Mouse (Mus musculus) urinary bladder, postnatal 4 days (tissue): Measurements from ENCODE around the gene Adra2c.

ENCODE experiments used
- DNase-seq, 2 experiments: peaks; one replicate each; pipeline ENCODE4 v3.0.0; 2021 to 2022; ENCODE audit warnings: low spot score in 2 of 2

Adra2c gene

GRCm38 (mm10) chr5:35278019-35278418 lies at the start of gene Adra2c:
Adra2c (plus strand) TSS chr5:35278319.
- DNase-seq: no peak

DNA sequence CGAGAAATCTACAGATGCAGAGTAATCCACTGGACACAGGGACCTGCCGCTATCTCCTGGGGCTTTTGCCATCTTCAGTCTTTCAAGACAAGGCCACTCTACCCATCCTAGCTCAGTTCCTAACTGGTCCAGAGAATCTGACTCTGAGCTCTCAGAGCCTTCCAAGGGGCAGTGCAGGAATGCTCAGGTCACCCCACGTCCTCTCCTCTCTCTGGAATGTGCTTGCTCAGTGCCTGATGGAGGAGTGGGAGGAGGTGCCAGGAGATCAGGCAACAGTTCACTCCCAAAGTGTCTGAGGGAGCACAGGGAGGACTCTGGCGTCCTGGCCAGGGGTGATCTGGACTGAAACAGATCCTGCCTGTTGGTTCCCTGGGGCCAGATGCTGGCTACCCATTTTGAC lies 45.0 kb upstream of the Adra2c start:
- DNase-seq: no peak

GRCm38 (mm10) chr5:35237757-35238156 lies 40.4 kb upstream of the Adra2c start:
- DNase-seq: no peak

DNA sequence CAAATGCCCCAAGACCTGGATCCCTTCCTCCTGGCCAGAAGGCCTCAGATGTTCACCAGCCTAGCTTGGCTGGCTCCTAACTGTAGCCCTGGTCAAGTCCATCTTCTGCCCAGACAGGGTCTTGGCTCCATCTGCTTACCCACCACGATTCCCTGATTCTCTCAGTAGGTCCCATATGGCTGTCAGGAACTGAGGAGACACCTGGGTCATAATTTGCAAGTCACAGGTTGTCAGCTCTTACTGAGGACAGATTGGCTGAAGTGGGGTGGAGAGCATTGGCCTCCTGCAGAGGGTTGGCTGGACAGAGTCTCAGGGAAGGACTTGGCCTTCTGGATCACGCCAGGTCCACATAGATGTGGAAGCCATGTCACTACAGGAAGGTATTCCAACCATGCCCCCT lies 39.5 kb upstream of the Adra2c start:
- no peak for DNase-seq

DNA sequence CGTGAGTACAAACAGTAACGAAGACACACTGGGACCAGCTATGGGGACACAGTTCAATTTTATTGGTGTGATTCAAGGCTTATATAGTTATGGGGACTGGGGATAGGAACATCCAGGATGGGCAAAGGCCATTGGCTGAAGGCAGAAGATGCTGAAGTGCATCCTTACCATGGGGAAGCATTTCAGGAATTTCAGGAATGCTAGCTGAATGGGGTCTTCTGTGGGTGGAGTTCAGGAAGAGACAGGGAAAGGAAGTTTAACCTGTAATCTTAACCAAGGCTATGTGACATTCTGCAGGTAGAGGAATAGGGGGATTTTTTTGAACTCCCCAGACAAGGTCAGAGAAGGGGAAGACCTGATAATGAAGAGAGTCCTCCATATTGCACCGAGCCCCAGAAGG lies 36.6 kb upstream of the Adra2c start:
- DNase-seq: no peak

DNA sequence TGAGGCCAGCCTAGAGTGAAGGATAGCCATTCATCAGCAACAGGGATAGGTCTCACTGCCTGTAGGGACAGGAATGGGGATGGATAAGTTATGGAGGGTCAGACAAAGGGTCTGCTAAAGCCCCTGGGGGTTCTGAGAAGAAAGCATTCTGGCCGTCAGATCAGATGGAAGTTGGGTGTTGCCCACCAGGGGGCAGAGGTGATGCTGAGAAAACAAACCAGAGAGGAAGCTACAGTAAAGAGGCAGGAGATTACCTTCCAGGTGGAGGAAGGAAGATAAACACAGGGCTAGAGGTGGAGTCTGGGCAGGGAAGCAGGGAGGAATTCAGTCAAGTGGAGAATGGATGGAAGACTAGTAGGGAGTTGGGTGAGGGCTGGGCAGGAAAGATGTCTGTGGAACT lies 33.9 kb upstream of the Adra2c start:
- DNase-seq: no peak

GRCm38 (mm10) chr5:35245555-35246273 lies 32.4 kb upstream of the Adra2c start:
- DNase-seq: no peak

- no peak for DNase-seq
Observed at GRCm38 (mm10) chr5:35254964-35255716, 23.0 kb upstream of the Adra2c start.

DNA sequence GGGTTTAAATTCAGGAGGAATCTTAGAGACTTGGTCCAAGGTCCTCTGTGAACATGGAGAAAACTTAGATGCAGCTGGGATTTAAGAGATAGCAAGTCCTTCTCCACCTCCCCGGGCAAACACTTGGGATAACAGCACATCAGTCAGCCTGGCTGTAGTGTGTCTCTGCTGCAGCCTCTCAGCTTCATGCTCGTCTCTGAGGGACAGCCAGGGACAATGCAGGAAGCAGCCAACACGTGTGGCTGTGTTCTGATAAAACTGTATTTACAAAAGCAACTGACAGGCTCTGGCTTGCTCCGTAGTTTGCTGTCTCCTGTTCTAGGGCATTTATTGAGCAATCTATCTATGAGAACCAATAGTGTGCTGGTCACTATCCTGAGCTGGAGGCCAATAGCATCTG lies 14.4 kb upstream of the Adra2c start:
- DNase-seq: no peak

DNA sequence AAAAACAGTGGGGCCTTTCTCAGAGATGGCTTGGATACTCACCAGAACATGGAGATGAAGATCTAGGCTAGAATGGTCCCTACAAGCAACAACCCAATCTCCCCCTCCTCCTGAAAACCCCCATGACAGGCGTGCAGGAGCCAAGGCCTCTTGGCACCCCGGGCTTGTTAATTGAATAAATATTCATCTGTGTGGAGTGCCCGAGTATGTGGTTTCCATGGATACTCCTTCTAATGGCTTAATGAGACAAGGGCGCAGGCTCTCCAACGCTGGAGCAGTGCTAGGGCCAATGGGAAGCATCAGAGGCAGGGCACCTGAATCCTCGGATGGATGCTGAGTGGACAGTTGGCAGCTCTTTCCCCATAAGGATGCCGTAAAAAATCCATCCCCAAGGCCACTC lies 10.6 kb upstream of the Adra2c start:
- no peak for DNase-seq

DNA sequence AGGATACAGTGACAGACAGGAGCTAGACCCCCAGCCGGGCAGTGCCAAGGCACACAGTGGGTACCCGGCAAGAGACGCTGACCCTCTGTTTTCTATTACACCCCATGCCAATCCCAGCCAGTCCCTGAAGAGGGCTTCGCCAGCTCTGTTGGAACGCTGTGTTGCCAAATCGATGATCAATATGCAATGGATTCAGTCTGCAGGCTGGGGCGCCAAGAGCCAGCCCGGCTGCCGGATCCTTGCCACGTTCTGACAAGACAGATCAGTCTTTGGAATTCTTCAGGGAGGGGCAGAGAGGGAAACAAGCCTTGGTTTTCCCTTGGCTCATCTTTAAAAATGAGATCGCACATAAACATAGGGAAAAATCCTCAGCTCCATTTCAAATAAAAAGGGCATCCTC lies 2.8 kb upstream of the Adra2c start:
- DNase-seq: no peak

GRCm38 (mm10) chr5:35278741-35279695 lies 899 bp downstream of the Adra2c start:
- DNase-seq: no peak

GRCm38 (mm10) chr5:35279696-35280001 lies 1.5 kb downstream of the Adra2c start:
- DNase-seq: no peak

DNA sequence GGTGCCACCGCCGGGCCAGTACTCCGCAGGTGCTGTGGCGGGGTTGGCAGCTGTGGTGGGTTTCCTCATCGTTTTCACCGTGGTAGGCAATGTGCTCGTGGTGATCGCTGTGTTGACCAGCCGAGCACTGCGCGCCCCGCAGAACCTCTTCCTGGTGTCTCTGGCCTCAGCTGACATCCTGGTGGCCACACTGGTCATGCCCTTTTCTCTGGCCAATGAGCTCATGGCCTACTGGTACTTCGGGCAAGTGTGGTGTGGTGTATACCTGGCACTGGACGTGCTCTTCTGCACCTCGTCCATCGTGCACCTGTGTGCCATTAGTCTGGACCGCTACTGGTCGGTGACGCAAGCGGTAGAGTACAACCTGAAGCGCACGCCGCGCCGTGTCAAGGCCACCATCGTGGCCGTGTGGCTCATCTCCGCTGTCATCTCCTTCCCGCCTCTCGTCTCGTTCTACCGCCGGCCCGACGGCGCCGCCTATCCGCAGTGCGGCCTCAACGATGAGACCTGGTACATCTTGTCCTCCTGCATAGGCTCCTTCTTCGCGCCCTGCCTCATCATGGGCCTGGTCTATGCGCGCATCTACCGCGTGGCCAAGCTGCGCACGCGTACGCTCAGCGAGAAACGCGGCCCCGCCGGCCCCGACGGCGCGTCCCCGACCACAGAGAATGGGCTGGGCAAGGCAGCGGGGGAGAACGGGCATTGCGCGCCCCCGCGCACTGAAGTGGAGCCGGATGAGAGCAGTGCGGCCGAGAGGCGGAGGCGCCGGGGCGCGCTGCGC lies 2.1 kb downstream of the Adra2c start:
- DNase-seq: no peak

- DNase-seq: no peak
Observed at GRCm38 (mm10) chr5:35280783-35281165, 2.7 kb downstream of the Adra2c start.

GRCm38 (mm10) chr5:35285281-35285680 lies 7.2 kb downstream of the Adra2c start:
- DNase-seq: no peak

- no peak for DNase-seq
Observed at GRCm38 (mm10) chr5:35286190-35286589, 8.1 kb downstream of the Adra2c start.

- DNase-seq: no peak
Observed at GRCm38 (mm10) chr5:35299621-35300020, 21.5 kb downstream of the Adra2c start.

DNA sequence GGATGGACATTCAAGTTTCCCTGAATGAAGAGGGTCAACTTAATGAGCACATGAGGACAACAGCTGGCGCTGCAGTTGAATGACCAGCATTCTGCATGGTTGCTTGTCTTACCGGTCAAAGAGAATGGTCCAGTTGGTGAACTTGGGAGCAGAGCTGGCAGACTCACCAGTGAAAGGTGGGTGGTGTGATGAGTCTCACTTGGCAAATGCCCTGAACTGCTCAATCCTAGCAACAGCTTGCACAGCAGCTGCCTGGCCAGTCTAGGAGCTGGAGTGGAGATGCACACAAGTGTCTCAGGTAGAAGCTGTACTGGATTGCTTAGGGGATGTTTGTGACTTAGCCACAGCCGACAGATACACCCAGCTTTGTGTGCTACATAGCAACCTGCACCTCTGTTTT lies 26.1 kb downstream of the Adra2c start:
- DNase-seq: no peak

DNA sequence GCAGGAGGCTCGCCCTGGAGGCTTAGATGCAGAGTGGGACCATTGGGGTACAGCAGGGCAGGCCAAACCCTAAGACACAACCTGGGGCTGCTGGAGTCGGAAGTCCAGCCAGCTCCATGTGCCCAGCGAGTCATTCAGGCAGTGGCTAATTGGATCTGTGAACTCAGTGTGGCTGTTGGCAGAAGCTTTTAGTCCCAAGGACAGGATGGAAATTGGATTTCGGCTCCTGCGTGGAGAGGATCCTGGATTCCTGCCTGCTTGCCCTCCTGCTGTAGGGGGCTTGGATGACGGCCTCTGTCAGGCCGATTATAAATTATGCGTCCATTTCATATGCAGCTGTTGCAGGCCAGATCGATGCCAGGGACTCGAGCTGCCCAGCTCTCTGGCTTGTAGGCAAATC lies 27.2 kb downstream of the Adra2c start:
- no peak for DNase-seq

DNA sequence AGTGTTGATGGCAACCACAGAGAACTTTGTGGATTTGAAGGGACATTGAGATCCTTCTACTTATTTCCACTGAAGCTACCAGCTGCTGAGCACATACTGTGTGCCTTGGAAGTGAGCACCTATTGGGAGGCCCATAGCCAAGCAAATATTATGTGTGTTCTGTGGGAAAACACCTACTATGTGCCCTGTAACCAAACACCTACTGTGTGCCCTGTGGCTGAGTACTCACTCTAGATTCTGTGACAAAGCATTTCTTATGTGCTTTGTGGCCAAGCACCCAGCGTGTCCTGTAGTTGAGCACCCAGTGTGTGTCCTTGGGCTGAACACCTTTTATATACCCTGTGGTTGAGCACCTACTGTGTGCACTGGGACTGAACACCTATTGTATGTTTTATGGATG lies 28.6 kb downstream of the Adra2c start:
- DNase-seq: no peak

GRCm38 (mm10) chr5:35309853-35310252 lies 31.7 kb downstream of the Adra2c start:
- DNase-seq: no peak
